Mouse (Mus musculus) testis, adult 2 months (tissue): ENCODE data around the gene 6430571L13Rik.

Source experiments
- CTCF ChIP-seq: fragments of 200-500 bp; IDR thresholded peaks from 2 replicates; pipeline ENCODE4 v1.5.1; 2012; ENCODE audit warnings: low read depth, mild to moderate bottlenecking, inconsistent platforms, low read length, moderate library complexity; ENCODE audit not compliant: control insufficient read depth, insufficient read depth, insufficient replicate concordance
- POLR2A ChIP-seq: fragments of 200-500 bp; IDR thresholded peaks from 2 replicates; pipeline ENCODE4 v1.6.1; 2012; ENCODE audit warnings: low read depth, mild to moderate bottlenecking, inconsistent platforms, low read length, moderate library complexity; ENCODE audit not compliant: control insufficient read depth

DNA sequence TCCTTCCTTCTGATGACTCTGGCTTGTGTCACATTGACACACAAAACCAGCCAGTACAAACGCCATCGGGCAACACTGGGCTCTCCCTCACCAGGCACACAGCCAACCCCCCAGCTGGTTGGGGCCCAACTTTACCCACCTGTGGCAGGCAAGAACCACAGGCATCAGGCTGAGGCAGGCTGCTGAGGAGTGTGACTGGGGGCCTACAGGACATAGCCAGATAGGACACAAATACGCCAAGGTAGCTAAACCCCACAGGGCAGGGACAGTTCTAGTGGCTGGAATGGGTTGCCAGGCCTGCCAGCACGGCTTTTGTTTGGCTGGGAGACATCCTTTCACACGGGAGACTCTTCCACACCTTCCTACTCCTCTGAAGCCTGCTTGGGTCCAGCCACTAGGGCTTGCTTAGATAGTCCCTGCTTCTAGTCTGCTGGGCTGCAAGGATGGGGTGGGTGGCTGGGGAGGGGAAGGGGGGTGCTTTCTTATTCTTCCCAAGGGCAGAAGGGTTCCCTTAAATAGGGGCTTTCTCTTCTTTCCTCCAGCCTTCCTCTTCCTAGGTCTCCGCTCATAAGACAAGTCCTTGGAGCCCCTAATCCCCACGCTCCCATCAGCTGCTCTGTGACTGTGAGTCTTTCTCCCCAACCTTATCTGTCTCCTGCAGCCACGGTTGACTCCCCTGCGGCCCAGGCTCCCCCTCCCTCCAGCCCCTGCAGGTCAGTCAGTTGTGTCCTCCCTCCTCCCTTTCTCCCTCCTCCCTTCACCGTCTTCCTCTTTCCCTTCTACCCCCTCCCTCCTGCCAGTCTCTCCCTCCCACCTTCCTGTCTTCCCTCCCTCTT is 29.1 kb downstream of the 6430571L13Rik start:
- no peak for TF ChIP-seq CTCF
- TF ChIP-seq POLR2A = no peak
